Mouse (Mus musculus) Muller cell, postnatal 12 days (primary cell): Measurements from ENCODE around the gene Gm6614.

Experiments used
- DNase-seq: peaks from one replicate; pipeline ENCODE4 v3.0.0-alpha.2; 2015; ENCODE audit errors: inconsistent ontology term

The Gm6614 gene

DNA sequence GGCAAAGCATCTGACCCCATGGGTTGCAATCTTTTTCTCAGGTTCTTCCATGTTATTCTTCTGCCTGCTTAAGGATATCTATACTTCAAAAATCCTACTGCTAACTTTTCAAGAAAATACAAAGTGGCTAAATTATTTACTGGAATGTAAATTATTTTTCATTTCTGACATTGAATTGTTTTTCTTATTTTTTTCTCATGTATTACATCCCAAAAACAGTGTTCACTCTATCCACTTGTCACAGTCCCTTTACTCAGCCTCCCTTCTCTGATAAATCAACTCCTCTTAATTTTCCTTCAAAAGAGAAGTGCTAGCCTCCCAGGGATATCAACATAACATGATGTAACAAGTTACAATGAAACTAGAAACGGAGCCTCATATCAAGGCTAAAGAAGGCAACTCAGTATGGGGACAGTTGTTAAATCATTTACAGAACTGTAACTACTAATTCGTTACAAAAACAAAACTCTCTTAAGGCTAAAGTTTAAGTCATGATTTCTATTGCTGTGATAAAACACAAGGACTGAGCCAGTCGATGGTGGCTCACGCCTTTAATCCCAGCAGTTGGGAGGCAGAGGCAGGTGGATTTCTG is at the start of gene Gm6614:
TSS of gene Gm6614 (minus strand) at position 51 of the 592 bp plus-strand sequence.
- DNase-seq = no peak

DNA sequence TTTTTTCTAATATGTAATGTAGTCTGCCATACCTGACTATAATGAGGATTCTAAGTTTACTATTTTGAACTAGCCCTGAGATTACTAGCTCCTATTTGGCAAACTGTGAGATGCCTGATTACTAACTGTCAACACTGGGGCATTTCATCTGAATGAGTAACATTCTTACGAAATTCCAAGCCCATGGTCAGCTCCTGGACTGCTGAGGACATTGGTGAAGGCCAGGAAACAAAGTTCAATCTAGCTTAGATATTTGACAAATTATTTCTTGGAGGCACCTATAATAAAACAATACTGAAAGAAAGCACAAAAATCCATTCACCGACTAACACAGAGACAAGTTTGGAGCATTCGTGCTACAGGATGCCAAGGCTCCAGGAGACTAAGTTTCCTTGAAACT is 47.1 kb upstream of the Gm6614 start:
- DNase-seq = peak; percentile 19

DNA sequence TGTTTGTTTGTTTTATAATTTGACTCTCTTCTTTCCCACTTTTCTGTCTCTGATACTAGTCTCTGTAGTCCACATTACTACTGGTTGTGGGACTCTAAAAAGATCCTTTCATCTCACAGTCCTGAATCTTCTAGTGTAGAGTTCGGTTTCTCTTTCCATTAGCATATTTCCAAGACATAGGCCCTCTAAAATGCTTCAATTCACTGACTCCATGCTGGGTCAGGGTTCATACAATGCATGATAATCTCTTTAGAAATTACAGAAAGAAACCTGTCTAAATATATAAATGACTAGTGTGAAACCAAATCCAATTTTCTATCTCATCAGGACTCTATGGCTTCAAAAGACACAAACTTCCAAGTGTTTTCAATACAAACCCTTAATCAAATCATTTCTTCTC is 36.5 kb upstream of the Gm6614 start:
- no peak for DNase-seq

DNA sequence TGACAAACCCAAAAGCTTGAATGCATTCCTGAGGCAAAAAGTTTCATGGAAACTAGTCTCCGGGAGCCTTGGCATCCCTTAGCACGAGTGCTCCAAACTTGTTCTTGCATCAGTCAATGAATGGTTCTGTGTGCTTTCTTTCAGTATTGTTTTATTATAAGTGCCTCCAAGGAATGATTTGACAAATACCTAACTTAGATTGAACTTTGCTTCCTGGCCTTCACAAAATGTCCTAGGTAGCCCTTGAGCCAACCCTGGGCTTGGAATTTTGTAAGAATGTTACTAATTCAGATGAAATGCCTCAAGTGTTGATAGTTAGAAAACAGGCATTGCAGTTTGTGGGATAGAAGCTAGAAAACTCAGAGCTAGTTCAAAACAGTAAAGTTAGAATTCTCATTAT is 34.5 kb upstream of the Gm6614 start:
- DNase-seq = peak; percentile 40

DNA sequence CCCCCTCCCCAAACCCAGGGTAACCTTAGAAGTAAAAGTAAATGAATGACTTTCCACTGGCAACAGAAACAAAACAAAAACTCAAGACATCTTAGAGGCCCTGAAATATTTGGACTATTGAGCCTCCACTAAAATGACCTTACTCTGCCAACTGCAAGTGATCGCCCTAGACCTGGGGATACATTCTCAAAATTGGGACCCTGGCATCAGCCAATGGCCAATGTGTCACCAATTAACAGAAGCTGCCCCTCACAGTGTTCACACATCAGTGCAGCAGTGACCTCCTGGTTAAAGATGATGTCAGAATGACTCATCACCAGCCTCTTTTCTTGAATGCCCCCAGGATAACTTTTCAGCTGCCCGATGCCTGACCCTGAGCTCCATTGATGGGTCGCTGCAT is 30.7 kb upstream of the Gm6614 start:
- DNase-seq = peak; percentile 45

DNA sequence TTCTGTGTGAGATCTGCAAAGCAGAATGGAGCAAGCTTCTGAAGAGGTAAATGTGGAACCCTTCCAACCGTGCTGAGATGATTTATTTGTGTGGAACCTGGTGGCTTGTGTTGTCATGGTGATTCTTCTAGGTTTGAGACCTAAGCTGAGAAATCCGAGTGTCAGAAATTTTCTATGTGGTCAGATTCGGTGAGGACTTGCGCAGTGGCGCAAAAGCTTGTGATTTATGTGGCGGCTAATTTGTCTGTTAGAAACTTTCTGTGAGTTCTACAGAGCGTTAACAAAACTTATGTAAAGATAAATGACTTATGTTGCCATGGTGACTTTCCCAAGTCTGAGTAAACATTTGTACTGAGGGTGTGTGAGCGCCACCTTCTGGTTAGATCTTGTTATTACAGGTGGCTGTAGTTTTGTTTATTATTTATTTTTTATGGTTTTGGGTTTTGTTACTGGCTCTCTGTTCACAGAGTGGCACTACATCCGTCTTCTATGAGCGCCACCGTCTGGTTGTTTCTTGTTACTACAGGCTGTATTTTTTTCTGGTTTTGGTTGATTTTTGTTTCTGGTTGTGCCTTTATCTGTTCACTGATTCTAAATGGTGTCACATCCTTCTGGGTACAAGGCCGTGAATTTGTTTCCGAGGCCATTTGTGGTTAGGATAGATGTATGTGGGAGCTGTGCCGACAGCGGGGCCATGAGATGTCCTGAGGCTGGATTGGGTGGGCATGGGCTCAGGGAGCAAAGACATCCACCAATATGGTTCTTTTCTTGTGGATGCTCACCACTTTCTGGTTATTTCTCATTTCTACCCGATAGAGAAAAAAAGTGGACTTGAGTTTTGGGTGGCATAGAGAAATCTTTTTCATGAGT is 29.3 kb upstream of the Gm6614 start:
- no peak for DNase-seq

DNA sequence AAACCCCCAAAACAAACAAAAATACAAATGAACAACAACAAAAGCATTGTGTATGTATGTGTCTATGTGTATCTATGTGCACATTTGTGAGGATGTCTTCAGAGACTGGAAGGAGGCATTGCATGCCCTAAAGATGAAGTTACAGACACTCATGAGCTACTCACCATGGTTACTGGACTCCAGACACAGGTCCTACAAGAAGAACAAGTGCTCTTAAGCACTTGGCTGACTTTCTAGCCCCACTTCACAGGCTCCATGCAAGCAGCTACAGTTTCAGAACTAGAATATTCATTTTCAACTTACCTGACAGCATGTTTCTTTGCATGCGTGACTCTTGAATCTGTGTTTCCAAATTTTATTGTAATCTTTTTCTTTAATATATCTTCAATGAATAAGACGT is 24.6 kb upstream of the Gm6614 start:
- no peak for DNase-seq

DNA sequence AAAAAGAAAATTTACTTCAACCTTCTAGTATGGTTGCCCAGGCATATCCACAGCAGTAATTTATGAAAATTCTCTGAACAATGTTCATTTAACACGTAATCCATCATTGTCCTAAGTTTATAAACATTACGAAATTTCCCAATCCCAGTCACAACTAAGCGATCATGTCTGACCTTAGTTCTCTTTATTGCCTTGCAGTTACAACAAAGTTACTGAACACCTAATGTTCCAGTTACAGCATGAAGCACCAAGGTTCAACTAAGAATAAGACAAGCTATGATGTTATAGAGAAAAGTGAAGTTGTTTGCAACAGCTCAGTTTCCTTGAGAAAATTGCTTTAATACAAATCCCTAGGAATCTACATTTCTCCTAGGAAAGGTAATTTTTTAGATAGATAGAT is 10.5 kb upstream of the Gm6614 start:
- no peak for DNase-seq

DNA sequence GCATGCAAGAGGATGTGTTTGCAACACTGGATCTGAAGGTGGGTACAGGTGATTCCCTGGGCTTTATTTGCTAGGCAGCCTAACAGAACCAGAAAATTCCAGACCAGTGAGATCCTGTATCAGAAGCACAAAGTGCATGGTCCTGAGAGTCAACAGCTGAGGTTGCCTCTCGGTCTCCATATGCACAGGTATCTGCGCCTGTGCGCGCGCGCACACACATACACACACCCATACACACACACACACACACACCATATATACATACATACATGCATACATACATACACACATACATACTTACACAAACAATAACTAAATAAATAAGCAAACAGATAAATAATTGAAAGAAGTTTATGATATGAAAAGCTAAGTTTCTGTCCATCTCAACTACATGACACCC is 24.4 kb downstream of the Gm6614 start:
- DNase-seq = no peak

DNA sequence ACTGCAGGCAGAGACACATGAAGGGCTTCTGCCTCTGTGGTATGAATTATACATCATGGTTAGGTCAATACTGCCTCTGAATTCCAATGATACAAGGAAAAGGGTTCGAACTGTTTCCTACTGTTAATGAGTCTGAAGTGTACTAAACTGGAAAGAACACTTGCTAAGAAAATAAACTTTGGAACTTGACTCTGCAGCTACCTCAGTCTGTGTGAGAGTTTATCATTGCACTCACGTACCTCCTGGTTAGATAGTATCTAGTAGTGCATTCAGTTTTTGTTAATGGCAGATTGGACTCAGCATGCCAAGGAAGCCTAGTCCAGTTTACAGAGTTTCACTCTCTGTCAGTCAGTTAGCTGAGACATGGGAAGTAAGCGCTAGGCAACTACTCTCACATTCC is 26.6 kb downstream of the Gm6614 start:
- no peak for DNase-seq

DNA sequence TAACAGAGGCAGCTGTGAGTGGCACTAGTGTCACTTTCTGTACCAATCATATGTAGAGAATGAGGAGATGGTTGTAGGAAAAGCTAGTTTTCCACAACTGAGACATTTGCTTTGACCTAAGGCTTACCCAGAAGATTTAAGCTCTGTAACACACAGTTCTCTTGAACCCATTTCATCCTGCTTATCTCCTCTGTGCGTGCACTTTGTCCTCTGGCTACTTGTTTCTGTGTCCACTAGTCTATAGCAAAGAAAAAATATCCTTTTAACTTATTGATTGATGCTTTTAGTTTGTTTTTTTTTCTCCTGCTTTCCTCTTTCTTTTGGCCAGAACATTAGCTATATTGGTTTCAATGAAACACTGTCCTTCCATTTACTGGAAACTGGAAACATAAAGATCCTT is 48.8 kb downstream of the Gm6614 start:
- no peak for DNase-seq

DNA sequence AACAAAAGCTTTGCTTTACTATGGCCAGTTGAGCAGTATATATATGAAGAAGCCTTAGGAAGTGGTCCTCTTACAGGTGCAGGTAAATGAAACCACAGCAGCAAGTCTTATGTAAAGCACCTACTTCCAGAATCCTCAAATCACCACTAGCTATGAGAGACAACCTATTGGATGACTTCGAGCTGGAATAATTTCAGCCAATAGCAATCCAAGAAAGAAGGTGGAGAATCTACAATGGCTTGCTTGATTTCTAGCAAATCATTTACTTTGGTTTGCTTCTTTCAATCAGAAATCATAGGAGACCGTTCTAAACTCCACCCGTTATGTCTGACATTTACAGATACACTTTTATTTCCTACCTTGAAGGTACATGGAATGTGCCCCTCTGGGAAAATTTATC is 49.4 kb downstream of the Gm6614 start:
- no peak for DNase-seq

DNA sequence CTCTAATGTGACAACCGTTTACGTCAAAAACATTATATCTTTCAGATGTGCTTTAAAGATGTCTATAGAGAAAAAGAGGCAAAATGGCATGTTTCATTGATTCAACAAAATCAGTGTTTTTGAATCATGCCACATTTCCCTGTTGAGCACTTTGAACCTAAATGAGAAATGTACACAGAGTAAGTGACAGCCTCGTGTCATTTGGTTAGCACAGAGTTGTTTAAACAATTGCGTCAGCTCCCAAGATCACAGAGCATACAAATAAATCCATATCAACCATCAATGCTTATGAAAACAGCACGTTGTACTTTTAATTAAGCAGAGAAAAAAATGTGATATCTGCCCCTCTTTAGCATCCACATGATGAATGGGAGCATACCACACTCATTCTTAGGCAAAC is 50.7 kb downstream of the Gm6614 start:
- DNase-seq = no peak

DNA sequence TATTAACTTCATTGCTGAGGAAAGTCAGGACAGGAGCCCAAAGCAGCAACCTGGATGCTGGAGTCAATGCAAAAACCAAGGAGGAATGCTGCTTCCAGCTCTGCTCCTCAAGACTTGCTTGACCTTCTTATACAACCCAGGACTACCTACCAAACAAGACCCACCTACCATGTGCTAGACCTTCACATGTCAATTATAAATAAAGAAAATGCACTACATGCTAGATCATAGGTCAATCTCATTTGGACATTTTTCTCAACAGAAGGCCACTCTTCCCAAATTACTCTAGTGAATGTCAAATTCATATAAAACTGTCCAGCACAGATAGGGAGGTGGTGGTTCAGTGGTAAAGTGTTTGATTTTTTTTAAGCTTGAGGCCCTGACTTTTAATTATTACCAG is 64.4 kb downstream of the Gm6614 start, which contains the start of gene Slco1a1:
TSS of gene Slco1a1 (minus strand) at position 101 of the 400 bp plus-strand sequence.
- no peak for DNase-seq

DNA sequence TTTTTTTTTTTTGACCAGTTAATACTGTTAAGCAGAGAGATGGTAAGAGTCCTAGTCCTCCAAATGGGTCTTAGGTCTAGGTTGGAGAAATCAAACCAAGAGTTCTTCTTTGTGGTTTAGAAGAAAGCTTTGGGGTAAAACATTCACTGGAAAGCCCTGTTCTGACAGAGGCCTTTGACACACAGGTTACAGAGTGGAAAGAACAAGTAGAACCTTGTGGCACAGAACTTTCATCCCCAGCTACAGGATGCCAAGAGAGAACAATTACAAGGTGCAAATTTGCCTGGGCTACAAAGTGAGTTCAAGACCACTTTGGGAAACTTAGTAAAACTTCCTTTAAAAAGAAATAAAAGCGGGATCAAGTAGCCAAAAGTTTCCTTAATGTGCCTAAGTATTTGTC is 70.8 kb downstream of the Gm6614 start:
- DNase-seq = no peak
